Mouse (Mus musculus) lung, postnatal 0 days (tissue): ENCODE results near the gene Ppp4r3a. TPM values are rescaled to one million over a fixed set of nuclear protein-coding genes. Genes with fewer than 3 reads are reported as not detected.

ENCODE experiments used
- ATAC-seq: fragments of 200-750 bp; cut with Nextera tagmentation; 2 replicates; pipeline ENCODE4 v1.8.0; 2017; ENCODE audit warnings: moderate library complexity
- DNase-seq: peaks from one replicate; pipeline ENCODE4 v3.0.0-alpha.2; 2016; ENCODE audit warnings: low spot score
- H3K27ac ChIP-seq: fragments of 300-500 bp; sonication (generic); 2 replicates; pipeline ENCODE4 v1.5.1; 2014; ENCODE audit warnings: antibody characterized with exemption, mild to moderate bottlenecking, low read length, mixed read lengths
- H3K27me3 ChIP-seq: fragments of 300-500 bp; sonication (generic); replicated peaks from 2 replicates; pipeline ENCODE4 v1.6.1; 2014; ENCODE audit warnings: low read length, mixed read lengths; ENCODE audit not compliant: insufficient read depth
- H3K36me3 ChIP-seq: fragments of 300-500 bp; sonication (generic); 2 replicates; pipeline ENCODE4 v1.6.1; 2014; ENCODE audit warnings: low read length, mixed read lengths; ENCODE audit not compliant: insufficient read depth
- H3K4me1 ChIP-seq: fragments of 300-500 bp; sonication (generic); 2 replicates; pipeline ENCODE4 v1.6.1; 2014; ENCODE audit warnings: antibody characterized with exemption, low read depth, low read length, mixed read lengths; ENCODE audit not compliant: insufficient read depth
- H3K4me2 ChIP-seq: fragments of 300-500 bp; sonication (generic); replicated peaks from 2 replicates; pipeline ENCODE4 v1.6.1; 2014; ENCODE audit warnings: low read depth, mild to moderate bottlenecking, low read length, moderate library complexity, mixed read lengths
- H3K4me3 ChIP-seq: fragments of 300-500 bp; sonication (generic); 2 replicates; pipeline ENCODE4 v1.5.1; 2014; ENCODE audit warnings: low read depth, low read length
- H3K9ac ChIP-seq: fragments of 300-500 bp; sonication (generic); replicated peaks from 2 replicates; pipeline ENCODE4 v1.6.1; 2014; ENCODE audit warnings: low read depth, mild to moderate bottlenecking
- H3K9me3 ChIP-seq: fragments of 300-500 bp; sonication (generic); 2 replicates; pipeline ENCODE4 v1.6.1; 2016; ENCODE audit warnings: low read length, mixed read lengths
- CTCF ChIP-seq: IDR thresholded peaks from 2 replicates; pipeline ENCODE4 v1.5.1; 2016; ENCODE audit warnings: antibody characterized with exemption, mild to moderate bottlenecking
- EP300 ChIP-seq: IDR thresholded peaks from 2 replicates; pipeline ENCODE4 v1.6.1; 2016; ENCODE audit warnings: antibody characterized with exemption, mild to moderate bottlenecking, control low read depth
- WGBS: fragments of 180-500 bp; shearing (Covaris S2); extraction: QIAGEN DNeasy Blood & Tissue Kit; methylation state at CpG from one replicate; pipeline ENCODE4 v1.1.7; 2014; 5-methylcytosine and 5-hydroxymethylcytosine counted together
- microRNA counts: library from miRNA; unstranded; fragments of <30 nt; microRNA quantifications from one replicate; lab custom pipeline; 2015
- microRNA-seq: library from miRNA; unstranded; fragments of <30 nt; microRNA quantifications from one replicate; pipeline ENCODE4, GENCODE M21; 2016
- polyA plus RNA-seq: library from polyadenylated mRNA; unstranded; fragments of >200 nt; fragmentation: Nextera tagmentation; extraction: Ambion mirVana; gene quantifications from 2 replicates; pipeline ENCODE4 v1.2.1, GENCODE M21; 2015

Ppp4r3a gene
- polyA plus RNA-seq, 1 experiment from 2014 or later = 16.4 TPM

- no peaks in the 10 kb centered on the region; the same call in 1 of the 2 replicates for H3K4me1 ChIP-seq
- no peak overlapping the region for H3K4me3 ChIP-seq
- ATAC-seq (no peak), DNase-seq (no peak)
- H3K27ac ChIP-seq = no peak overlapping the region
- 81% methylated on average over 7 of the region's 7 CpGs for WGBS
- TF ChIP-seq EP300 (no peak), CTCF (no peak)
- H3K9ac ChIP-seq = no peak overlapping the region
- H3K36me3 ChIP-seq = no peaks in the 10 kb centered on the region
- H3K9me3 ChIP-seq = no peaks in the 10 kb centered on the region
- no peaks in the 10 kb centered on the region for H3K27me3 ChIP-seq
- H3K4me2 ChIP-seq = no peak overlapping the region
Measured at GRCm38 (mm10) chr12:100992505-100992904, 91.0 kb downstream of the Ppp4r3a start.

GRCm38 (mm10) chr12:100991119-100991518 lies 92.4 kb downstream of the Ppp4r3a start:
- Histone ChIP-seq H3K36me3 (no peaks in the 10 kb centered on the region), H3K27me3 (no peaks in the 10 kb centered on the region), H3K27ac (no peak overlapping the region), H3K4me2 (no peak overlapping the region), H3K4me1 (no peaks in the 10 kb centered on the region; the same call in 1 of the 2 replicates), H3K9me3 (no peaks in the 10 kb centered on the region), H3K9ac (no peak overlapping the region), H3K4me3 (no peak overlapping the region)
- ATAC-seq (no peak), DNase-seq (no peak)
- WGBS = 69% methylated on average over 3 of the region's 3 CpGs
- TF ChIP-seq CTCF (no peak), EP300 (no peak)

DNA sequence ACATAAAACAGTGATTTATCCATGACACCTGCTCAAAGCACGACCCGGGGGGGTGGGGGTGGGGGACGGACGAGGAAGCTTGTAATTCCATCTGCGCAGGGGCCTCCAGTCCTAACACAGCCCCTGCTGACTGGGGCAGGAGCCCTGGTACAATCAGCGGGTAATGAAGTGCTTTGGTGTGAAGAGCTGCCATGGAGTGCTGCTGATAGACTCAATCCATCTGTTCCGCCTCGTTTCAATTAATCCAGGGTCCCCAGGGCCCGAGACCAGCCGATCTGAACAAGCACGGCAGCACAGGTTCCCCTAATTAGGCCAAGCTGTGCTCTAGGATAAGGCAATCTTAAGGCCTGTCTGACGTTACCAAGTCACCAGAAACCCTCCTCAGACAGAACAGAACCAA lies 93.2 kb downstream of the Ppp4r3a start:
- Histone ChIP-seq H3K9me3 (no peaks in the 10 kb centered on the region), H3K4me2 (no peak overlapping the region), H3K36me3 (no peaks in the 10 kb centered on the region), H3K27me3 (no peaks in the 10 kb centered on the region), H3K27ac (no peak overlapping the region), H3K4me3 (no peak overlapping the region), H3K4me1 (no peaks in the 10 kb centered on the region; the same call in 1 of the 2 replicates), H3K9ac (no peak overlapping the region)
- ATAC-seq = no peak
- DNase-seq = no peak
- WGBS = 54% methylated on average over 12 of the region's 12 CpGs
- TF ChIP-seq EP300 = no peak
- TF ChIP-seq CTCF = no peak

- ATAC-seq = peak; percentile 65
- Histone ChIP-seq H3K9ac (no peak overlapping the region), H3K4me3 (no peak overlapping the region), H3K36me3 (no peaks in the 10 kb centered on the region), H3K4me2 (no peak overlapping the region), H3K4me1 (no peaks in the 10 kb centered on the region; the same call in 1 of the 2 replicates), H3K9me3 (no peaks in the 10 kb centered on the region), H3K27me3 (no peaks in the 10 kb centered on the region), H3K27ac (no peak overlapping the region)
- peak; percentile 41 for DNase-seq
- WGBS = 55% methylated on average over 4 of the region's 4 CpGs
- TF ChIP-seq CTCF = no peak
- no peak for TF ChIP-seq EP300
Measured at GRCm38 (mm10) chr12:100989780-100990288, 93.7 kb downstream of the Ppp4r3a start.

MicroRNA genes within 50 kb of the gene (microRNA counts, 519-probe panel; counts per million panel counts)
- not detected for microRNA mmu-miR-1190 (lab: Ali Mortazavi, UCI)

Small RNA genes lying within 50 kb of the gene (microRNA-seq; reads per million reads assigned to microRNA genes)
- not detected for gene Mir1190

Other genes with a start within 250 kb of the Ppp4r3a start
- gene Gpr68, start 175.5 kb downstream of the Ppp4r3a start, polyA plus RNA-seq = 0.15 and 0.21 TPM in 2 replicates
- 6.9 and 7.4 TPM in 2 replicates for gene Ccdc88c, start 54.6 kb downstream of the Ppp4r3a start, polyA plus RNA-seq